Mouse (Mus musculus) ES-E14 (cell line): ENCODE measurements at regions not wholly inside any gene's neighbourhood (a gene's known extent, or its start where the extent isn't known, plus 50 kb on each side); places are given as distances from the start of the nearest gene placed in this dataset.

ENCODE experiments used
- DNase-seq: peaks from one replicate; pipeline ENCODE4 v3.0.0-alpha.2; 2013; ENCODE audit warnings: low read depth, low spot score
- H3K27ac ChIP-seq: 2 replicates; pipeline ENCODE4 v1.5.1; 2012; ENCODE audit warnings: low read depth, mild to moderate bottlenecking, low read length, moderate library complexity, mixed read lengths; ENCODE audit not compliant: poor library complexity, insufficient read depth, severe bottlenecking
- H3K36me3 ChIP-seq: 2 replicates; pipeline ENCODE4 v1.6.1; 2012; ENCODE audit warnings: mild to moderate bottlenecking, low read length, moderate library complexity, mixed read lengths; ENCODE audit not compliant: control insufficient read depth, poor library complexity, insufficient read depth, severe bottlenecking
- H3K4me1 ChIP-seq, 2 experiments: fragments of 150-350 bp in 1 of 2; sonication (generic) in 1 of 2; 2 replicates each; pipeline ENCODE4 v1.6.1; 2012; ENCODE audit warnings: low read length in 2 of 2, mild to moderate bottlenecking in 1 of 2, mixed read lengths in 1 of 2; ENCODE audit not compliant: control insufficient read depth in 2 of 2, insufficient read depth in 2 of 2, poor library complexity in 1 of 2
- H3K4me3 ChIP-seq, 2 experiments: fragments of 150-350 bp in 1 of 2; sonication (generic) in 1 of 2; 2 replicates each; pipeline ENCODE4 v1.5.1; 2012; ENCODE audit warnings: low read length in 2 of 2, low read depth in 1 of 2, mild to moderate bottlenecking in 1 of 2, mixed read lengths in 1 of 2; ENCODE audit not compliant: insufficient read depth in 1 of 2, poor library complexity in 1 of 2, severe bottlenecking in 1 of 2
- H3K9ac ChIP-seq: 2 replicates; pipeline ENCODE4 v1.6.1; 2012; ENCODE audit warnings: low read depth, mild to moderate bottlenecking, low read length, mixed read lengths; ENCODE audit not compliant: poor library complexity, insufficient read depth, severe bottlenecking
- H3K9me3 ChIP-seq: fragments of 150-350 bp; sonication (generic); 2 replicates; pipeline ENCODE4 v1.6.1; 2012; ENCODE audit warnings: low read depth, mild to moderate bottlenecking, low read length; ENCODE audit not compliant: control insufficient read depth, insufficient read depth
- CHD2 ChIP-seq: IDR thresholded peaks from 2 replicates; pipeline ENCODE4 v1.6.1; 2014; ENCODE audit warnings: mild to moderate bottlenecking, low read depth, low read length, inconsistent platforms
- HCFC1 ChIP-seq: IDR thresholded peaks from 2 replicates; pipeline ENCODE4 v1.6.1; 2012; ENCODE audit warnings: low read length, inconsistent platforms, borderline replicate concordance; ENCODE audit not compliant: insufficient read depth
- MAFK ChIP-seq: IDR thresholded peaks from 2 replicates; pipeline ENCODE4 v1.6.1; 2014; ENCODE audit warnings: mild to moderate bottlenecking, low read depth, low read length, inconsistent platforms; ENCODE audit not compliant: insufficient read depth
- ZC3H11A ChIP-seq: IDR thresholded peaks from 2 replicates; pipeline ENCODE4 v1.6.1; 2012; ENCODE audit warnings: low read depth, mild to moderate bottlenecking, inconsistent platforms, low read length, borderline replicate concordance
- ZNF384 ChIP-seq: IDR thresholded peaks from 2 replicates; pipeline ENCODE4 v1.6.1; 2012; ENCODE audit warnings: low read depth, low read length, inconsistent platforms
- in situ Hi-C, 2 experiments: fragments of 600-800 bp; cut with MboI; formaldehyde crosslinking; loops; one replicate each; pipeline ENCODE4 v1.15.1; 2025; ENCODE audit warnings: low sequenced_read_pairs in 2 of 2, inconsistent platforms in 1 of 2; ENCODE audit not compliant: unreplicated experiment in 2 of 2

GRCm38 (mm10) chr17:83967007-83967406, 119.2 kb upstream of the Haao start:
- in situ Hi-C loops = loop anchor here in 1 of 2 experiments (25.0 kb wide), 1 partner anchor 420 kb away; no protein-coding TSS in a partner anchor
- Histone ChIP-seq H3K27ac (no peak overlapping the region), H3K4me1 (peaks cover 0 to 5% of the 10 kb centered on the region in 2 experiments; a peak in 1 of 4 replicates), H3K9me3 (no peaks in the 10 kb centered on the region), H3K4me3 (no peak overlapping the region), H3K36me3 (no peaks in the 10 kb centered on the region), H3K9ac (no peak overlapping the region)
- TF ChIP-seq ZC3H11A = no peak
- no peak for TF ChIP-seq ZNF384
- no peak for TF ChIP-seq MAFK
- no peak for TF ChIP-seq HCFC1
- no peak for TF ChIP-seq CHD2
- no peak for DNase-seq

DNA sequence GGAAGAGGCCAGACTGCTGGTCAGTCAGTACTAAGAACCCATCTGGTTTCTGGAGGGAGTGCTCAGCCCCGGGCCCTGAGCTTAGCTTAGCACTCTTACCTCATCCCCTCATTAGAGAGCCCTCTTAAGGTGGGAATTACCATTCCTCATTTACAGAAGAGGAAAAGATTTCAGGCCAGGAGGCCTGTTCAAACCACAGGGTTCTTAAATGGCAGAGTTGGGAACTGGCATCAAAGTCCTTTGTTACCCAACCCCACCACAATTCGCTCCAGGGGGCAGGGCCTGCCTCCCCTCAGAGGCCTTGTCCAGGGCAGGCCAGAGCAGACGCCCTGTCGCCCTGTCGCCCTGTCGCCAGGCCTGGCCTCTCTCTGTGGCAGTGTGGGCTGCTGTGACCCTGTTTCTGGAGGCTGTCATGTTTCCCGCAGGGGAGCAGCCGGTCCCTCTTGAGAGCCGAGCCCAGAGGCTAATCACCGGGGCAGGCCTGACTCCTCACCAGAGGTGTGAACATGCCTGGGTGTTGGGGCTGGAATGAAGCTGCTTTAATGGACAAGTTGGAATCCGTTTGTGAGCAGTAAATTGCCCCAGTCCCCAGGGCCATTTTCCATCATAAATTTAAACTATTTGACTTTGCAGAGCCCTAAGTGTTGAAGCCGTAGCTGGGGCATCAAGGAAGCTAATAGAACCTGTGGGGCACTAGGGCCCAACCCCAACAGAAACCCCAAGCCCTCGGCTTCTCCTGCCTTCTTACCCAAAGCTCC, 116.9 kb upstream of the Haao start:
- H3K36me3 ChIP-seq = no peaks in the 10 kb centered on the region
- H3K27ac ChIP-seq = no peak overlapping the region
- DNase-seq = no peak
- TF ChIP-seq MAFK = no peak
- H3K9ac ChIP-seq = no peak overlapping the region
- peaks cover 0 to 5% of the 10 kb centered on the region in 2 experiments; a peak in 1 of 4 replicates for H3K4me1 ChIP-seq
- no peak overlapping the region for H3K4me3 ChIP-seq
- in situ Hi-C loops = loop anchor here in 1 of 2 experiments (25.0 kb wide), 1 partner anchor 423 kb away; no protein-coding TSS in a partner anchor
- H3K9me3 ChIP-seq = no peaks in the 10 kb centered on the region

GRCm38 (mm10) chr17:83963561-83963960, 115.8 kb upstream of the Haao start:
- H3K9ac ChIP-seq = no peak overlapping the region
- no peak for TF ChIP-seq ZC3H11A
- TF ChIP-seq CHD2 = no peak
- TF ChIP-seq HCFC1 = no peak
- no peak for TF ChIP-seq MAFK
- no peak for TF ChIP-seq ZNF384
- H3K4me3 ChIP-seq = no peak overlapping the region
- DNase-seq = no peak
- no peak overlapping the region for H3K27ac ChIP-seq
- H3K9me3 ChIP-seq = no peaks in the 10 kb centered on the region
- in situ Hi-C loops = loop anchor here in 1 of 2 experiments (25.0 kb wide), 1 partner anchor 424 kb away; no protein-coding TSS in a partner anchor
- no peaks in the 10 kb centered on the region for H3K36me3 ChIP-seq
- peaks cover 0 to 6% of the 10 kb centered on the region in 2 experiments; a peak in 1 of 4 replicates for H3K4me1 ChIP-seq

DNA sequence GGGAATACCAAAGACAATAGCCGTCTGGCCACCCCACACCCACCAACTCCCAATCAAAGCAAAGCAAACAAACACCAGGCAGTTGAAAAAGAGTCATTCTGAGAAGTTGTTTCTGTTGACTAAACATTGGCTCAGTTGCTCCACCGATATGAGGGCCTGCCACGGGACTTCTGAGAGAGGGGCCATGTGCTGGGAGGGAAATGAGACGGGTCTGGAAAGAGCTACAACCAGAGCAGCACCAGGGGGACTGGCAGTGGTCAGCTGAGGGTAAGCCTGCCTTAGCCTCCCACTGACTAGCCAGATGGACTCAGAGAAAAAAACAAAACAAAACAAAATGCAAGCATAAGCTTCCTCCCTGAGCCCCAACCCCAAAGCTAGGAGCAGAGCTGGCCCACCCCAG, 115.1 kb upstream of the Haao start:
- no peak for DNase-seq
- no peaks in the 10 kb centered on the region for H3K36me3 ChIP-seq
- H3K4me1 ChIP-seq = peaks cover 0 to 11% of the 10 kb centered on the region in 2 experiments; a peak in 2 of 4 replicates
- TF ChIP-seq ZC3H11A = no peak
- no peak for TF ChIP-seq MAFK
- no peak for TF ChIP-seq CHD2
- no peak for TF ChIP-seq ZNF384
- TF ChIP-seq HCFC1 = no peak
- H3K9me3 ChIP-seq = no peaks in the 10 kb centered on the region
- in situ Hi-C loops = loop anchor here in 1 of 2 experiments (25.0 kb wide), 1 partner anchor 424 kb away; no protein-coding TSS in a partner anchor
- no peak overlapping the region for H3K4me3 ChIP-seq
- no peak overlapping the region for H3K27ac ChIP-seq
- H3K9ac ChIP-seq = no peak overlapping the region
